Mouse (Mus musculus): ENCODE data around the gene Dclk1.

The Dclk1 gene

GRCm38 (mm10) chr3:55520240-55521180, 278.3 kb downstream of the Dclk1 start:
- peak; percentile 74 for DNase-seq

GRCm38 (mm10) chr3:55521776-55522175, 279.6 kb downstream of the Dclk1 start:
- DNase-seq = no peak

- DNase-seq = peak; percentile 66
These were observed 281.1 kb downstream of the Dclk1 start for GRCm38 (mm10) chr3:55523224-55523623.

GRCm38 (mm10) chr3:55523735-55524477, 281.7 kb downstream of the Dclk1 start:
- DNase-seq = no peak

GRCm38 (mm10) chr3:55524491-55525195, 282.5 kb downstream of the Dclk1 start:
- no peak for DNase-seq

GRCm38 (mm10) chr3:55526470-55526869, 284.3 kb downstream of the Dclk1 start:
- DNase-seq = no peak

- no peak for DNase-seq
These were observed 285.4 kb downstream of the Dclk1 start for GRCm38 (mm10) chr3:55527566-55527965.

- no peak for DNase-seq
These were observed 285.8 kb downstream of the Dclk1 start for GRCm38 (mm10) chr3:55528012-55528411.

GRCm38 (mm10) chr3:55529414-55529813, 287.2 kb downstream of the Dclk1 start:
- DNase-seq = no peak

GRCm38 (mm10) chr3:55531204-55532044, 289.3 kb downstream of the Dclk1 start:
- DNase-seq = no peak

GRCm38 (mm10) chr3:55532175-55532973, 290.2 kb downstream of the Dclk1 start:
- DNase-seq = peak; percentile 58

- no peak for DNase-seq
These were observed 293.5 kb downstream of the Dclk1 start for GRCm38 (mm10) chr3:55535591-55536200.

- DNase-seq = no peak
These were observed 294.7 kb downstream of the Dclk1 start for GRCm38 (mm10) chr3:55536901-55537300.

GRCm38 (mm10) chr3:55537714-55538113, 295.6 kb downstream of the Dclk1 start:
- no peak for DNase-seq

GRCm38 (mm10) chr3:55539400-55539799, 297.2 kb downstream of the Dclk1 start:
- no peak for DNase-seq

- no peak for DNase-seq
These were observed 297.7 kb downstream of the Dclk1 start for GRCm38 (mm10) chr3:55539811-55540293.

GRCm38 (mm10) chr3:55540406-55541140, 298.4 kb downstream of the Dclk1 start:
- DNase-seq = no peak

GRCm38 (mm10) chr3:55541799-55542198, 299.6 kb downstream of the Dclk1 start:
- DNase-seq = no peak

- DNase-seq = peak; percentile 17
These were observed 300.1 kb downstream of the Dclk1 start for GRCm38 (mm10) chr3:55542310-55542709.

- DNase-seq = no peak
These were observed 300.8 kb downstream of the Dclk1 start for GRCm38 (mm10) chr3:55542947-55543346.

Data from kidney, adult 9 months (tissue).